Mouse (Mus musculus) gastrocnemius, adult 8-10 months (tissue): ENCODE measurements around the gene Luc7l2. TPM values are rescaled to one million over a fixed set of nuclear protein-coding genes. Genes with fewer than 3 reads are reported as not detected.

Source experiments
- DNase-seq, 2 experiments: peaks; one replicate each; pipeline ENCODE4 v3.0.0; 2022; ENCODE audit warnings: low spot score in 2 of 2
- microRNA-seq: library from miRNA; unstranded; fragments of <30 nt; microRNA quantifications from one replicate; pipeline ENCODE4 v1.2.0, GENCODE M21; 2022
- total RNA-seq, 4 experiments: library from RNA; stranded (reverse); gene quantifications; 2 replicates each; pipeline ENCODE4 v1.2.4; 2022

Luc7l2 gene
- total RNA-seq, 4 experiments from 2014 or later, result 85.1 to 106 (median 96.3) TPM

- DNase-seq, result no peak
These were observed 98.4 kb downstream of the Luc7l2 start for GRCm38 (mm10) chr6:38649545-38649944.

- peak; percentile 14 to 19 for DNase-seq
These were observed 99.3 kb downstream of the Luc7l2 start for GRCm38 (mm10) chr6:38650263-38650937.

Small RNAs within 50 kb of the gene (microRNA-seq; reads per million reads assigned to microRNA genes)
- gene Mir7670, result not detected

Other genes starting within 250 kb of the Luc7l2 start
- gene Zc3hav1, start 196.7 kb upstream of the Luc7l2 start, total RNA-seq, result 1 to 10 TPM; 5.4 to 7.5 (median 6.2) TPM
- gene Ttc26, start 169.9 kb upstream of the Luc7l2 start, total RNA-seq, result 1 to 10 TPM in 2 of 4 experiments, under 1 TPM in 2; 0.48 to 2.7 (median 1.4) TPM
- 10 to 100 TPM; 19.7 to 25.3 (median 22.7) TPM for gene Ubn2, start 117.4 kb upstream of the Luc7l2 start, total RNA-seq
- 100 to 1,000 TPM; 140 to 186 (median 166) TPM for gene Fmc1, start 17.8 kb upstream of the Luc7l2 start, total RNA-seq
- gene Klrg2, start 85.9 kb downstream of the Luc7l2 start, total RNA-seq, result under 1 TPM in 2 of 4 experiments, not detected in 2; 0.10 to 0.13 TPM
- gene Clec2l, start 111.7 kb downstream of the Luc7l2 start, total RNA-seq, result under 1 TPM in 2 of 4 experiments, not detected in 2; 0.22 to 0.27 TPM